Mouse (Mus musculus) CD8-positive naive resting alpha-beta T cell, adult 2 months (primary cell): ENCODE measurements around the gene Scgb1b30.
"Not testable (repeated sequence)": the region's sequence is repeated elsewhere in the genome, so short reads cannot be mapped to it uniquely, and the experiment has no call there.

ENCODE experiments used
- DNase-seq, 2 experiments: peaks; one replicate each; pipeline ENCODE4 v3.0.0; 2022; ENCODE audit warnings: low read depth in 2 of 2, low spot score in 2 of 2

Gene Scgb1b30

GRCm38 (mm10) chr7:34094911-34095481 lies at the start of gene Scgb1b30:
Gene Scgb1b30 (plus strand): TSS chr7:34095431.
- no peak for DNase-seq

DNA sequence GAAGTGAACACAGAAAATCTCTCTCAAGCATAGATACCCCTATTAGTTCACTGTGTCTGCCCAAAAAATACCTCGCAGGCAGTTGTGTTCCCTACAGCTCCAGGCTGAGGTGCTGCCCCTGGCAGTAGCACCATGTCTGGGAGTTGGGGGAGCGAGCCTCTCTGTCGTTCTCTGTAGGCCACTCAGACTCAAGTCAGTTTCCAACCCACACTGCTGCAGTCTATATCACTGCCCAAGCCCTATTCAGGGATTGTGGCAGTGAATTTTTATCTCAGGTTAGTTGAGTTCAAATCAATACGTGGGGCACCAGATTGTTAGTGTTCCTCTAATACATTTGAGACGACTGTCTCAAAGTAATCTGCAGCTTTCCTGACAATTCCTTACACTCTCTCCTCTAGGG lies 27.1 kb upstream of the Scgb1b30 start:
- not testable (repeated sequence) for DNase-seq

DNA sequence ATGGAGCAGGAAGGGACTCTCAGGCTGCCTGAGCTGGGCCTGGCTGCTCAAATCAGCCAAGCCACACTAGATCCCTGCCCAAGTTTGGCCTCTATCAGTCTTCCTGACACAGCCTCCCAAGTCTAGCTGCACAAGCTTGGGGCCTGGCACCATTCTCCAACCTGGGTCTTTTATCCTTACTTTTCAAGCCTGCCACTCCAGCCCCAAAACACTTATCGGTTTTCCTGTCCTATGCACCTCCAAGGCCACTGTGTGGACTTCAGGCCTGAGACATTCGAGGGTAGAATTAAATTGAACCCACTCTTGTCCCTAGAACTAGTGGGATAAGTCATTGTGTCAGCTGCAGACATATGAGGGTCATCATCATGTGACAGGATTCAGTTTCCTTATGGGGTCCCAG lies 4.8 kb downstream of the Scgb1b30 start:
- no peak for DNase-seq

DNA sequence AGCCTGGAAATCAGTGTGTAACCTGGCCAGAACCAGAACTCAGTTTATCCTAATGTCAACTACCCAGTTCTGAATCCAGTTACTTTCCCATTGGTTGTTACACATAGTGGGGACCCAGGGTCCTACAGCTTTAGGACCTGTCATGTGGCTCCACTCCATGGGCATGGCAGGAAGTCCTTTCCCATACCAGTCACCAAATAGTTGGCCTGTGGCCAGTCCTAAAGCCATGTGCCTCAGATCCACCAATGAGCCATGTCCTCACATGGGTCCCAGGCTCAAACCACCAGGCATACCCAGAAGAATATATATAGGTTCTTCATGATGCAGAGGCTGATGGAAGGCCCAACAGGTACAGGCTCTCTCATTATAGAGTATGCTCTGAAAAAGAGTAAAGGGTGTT lies 6.0 kb downstream of the Scgb1b30 start:
- no peak for DNase-seq

- DNase-seq = no peak
Measured at GRCm38 (mm10) chr7:34109190-34109589, 14.0 kb downstream of the Scgb1b30 start.

DNA sequence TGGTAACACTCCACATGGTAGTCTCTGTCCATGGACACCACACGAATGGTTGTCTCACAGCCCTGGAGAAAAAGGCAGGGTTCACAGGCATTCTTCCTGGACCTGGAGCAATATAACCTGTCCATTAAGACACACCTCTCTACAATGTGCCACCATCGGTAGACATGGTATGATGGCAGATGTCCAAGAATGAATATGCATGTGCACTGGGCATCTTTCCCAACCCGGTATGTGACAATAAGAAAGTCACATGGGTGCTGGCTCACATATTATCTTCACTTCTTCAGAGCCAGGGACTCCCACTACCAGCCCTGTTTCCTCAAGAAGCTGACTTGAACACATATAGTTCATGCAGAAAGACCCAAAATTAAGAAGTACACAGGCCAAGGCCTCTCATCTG lies 21.4 kb downstream of the Scgb1b30 start:
- DNase-seq = no peak

DNA sequence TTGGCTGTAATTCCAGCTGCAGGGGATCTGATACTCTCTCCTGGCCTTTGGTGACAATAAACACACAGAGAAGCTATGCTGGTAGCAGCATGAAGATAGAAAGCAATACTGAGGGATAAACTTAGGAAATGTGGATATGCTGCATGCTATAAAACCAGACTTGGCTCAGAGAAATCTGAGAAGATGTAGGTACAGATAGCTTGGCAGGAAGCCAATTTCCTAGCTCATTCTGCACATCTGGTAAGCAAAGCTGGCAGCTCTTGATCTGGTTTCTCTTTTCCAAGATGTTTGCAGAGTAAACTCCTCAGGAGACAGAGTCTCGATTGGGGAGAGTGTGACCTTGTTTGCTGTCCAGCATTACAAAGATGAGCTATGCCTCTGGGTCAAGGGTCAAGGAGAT lies 25.4 kb downstream of the Scgb1b30 start:
- not testable (repeated sequence) for DNase-seq

GRCm38 (mm10) chr7:34122987-34123720 lies 27.9 kb downstream of the Scgb1b30 start:
- DNase-seq = no peak

GRCm38 (mm10) chr7:34125346-34125745 lies 30.1 kb downstream of the Scgb1b30 start:
- no peak for DNase-seq

DNA sequence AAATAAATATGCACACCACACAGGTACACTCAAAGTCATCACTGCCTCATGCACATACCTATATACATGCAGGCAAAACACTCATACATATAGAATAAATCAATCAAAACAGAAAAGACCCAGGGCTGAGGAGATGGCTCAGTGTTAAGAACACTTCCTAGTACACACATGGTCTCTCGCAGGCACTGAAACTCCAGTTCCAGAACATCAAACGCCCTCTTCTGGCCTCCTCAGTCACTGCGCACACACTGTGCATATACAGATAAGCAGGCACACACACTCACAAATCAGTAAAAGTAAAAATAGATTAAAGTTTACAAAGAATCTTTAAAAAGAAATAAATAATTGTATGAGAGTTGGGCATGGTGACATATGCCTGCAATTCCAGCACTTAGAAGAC lies 31.1 kb downstream of the Scgb1b30 start:
- DNase-seq = no peak

DNA sequence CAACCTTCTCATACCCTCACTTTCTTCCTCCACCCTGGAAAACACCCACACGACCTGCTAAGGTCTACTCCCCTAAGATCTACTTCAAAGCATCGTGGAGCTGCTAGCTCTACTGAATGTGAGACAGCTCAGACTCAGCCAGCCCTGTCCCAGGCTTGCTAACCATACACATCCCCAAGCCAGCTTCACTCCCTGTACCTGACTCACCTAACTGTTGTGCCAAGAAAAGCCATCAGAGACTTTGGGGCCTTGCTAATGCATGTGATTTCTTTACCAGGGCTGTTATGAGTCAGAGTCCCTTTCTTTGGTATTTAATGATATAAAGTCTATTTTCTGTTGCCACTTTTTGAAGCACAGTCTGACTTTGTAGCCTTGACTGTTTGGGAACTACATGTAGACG lies 35.9 kb downstream of the Scgb1b30 start:
- DNase-seq = no peak

- DNase-seq = no peak
Measured at GRCm38 (mm10) chr7:34131959-34132354, 36.7 kb downstream of the Scgb1b30 start.

DNA sequence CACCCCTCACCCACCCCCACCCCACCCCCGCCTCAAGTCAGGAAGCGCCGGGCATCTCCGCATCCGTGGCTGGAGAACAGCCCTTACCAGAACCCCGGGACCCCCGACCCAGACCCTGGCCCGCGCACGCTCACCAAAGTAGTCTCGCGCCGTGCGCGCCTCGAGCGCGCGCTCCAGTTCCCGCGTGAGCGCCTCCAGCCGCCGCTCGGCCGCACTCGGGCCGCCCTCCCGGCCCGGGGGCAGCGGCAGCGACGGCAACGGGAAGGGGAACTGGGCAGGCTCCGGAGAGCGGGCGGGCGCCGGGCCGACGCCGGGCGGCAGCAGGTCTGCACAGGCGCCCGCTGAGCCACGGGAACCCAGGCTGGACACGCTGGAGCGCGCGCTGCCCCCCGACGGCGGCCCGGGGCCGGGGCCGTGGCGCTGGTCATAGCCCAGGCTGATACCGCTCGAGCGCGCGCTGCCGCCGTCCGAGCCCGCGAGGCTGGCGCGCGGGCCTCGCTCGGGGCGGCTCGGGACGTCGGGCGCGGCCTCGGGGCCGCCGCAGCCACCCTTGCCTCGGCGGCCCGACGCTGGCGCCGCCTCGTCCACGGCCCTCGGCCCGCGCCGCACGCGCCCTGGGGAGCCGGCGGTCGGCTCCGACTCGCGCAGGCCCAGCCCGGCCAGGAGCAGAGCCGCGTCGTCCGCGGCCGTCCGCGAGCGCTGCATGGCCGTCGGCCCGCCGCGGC lies 37.3 kb downstream of the Scgb1b30 start:
- DNase-seq = no peak

DNA sequence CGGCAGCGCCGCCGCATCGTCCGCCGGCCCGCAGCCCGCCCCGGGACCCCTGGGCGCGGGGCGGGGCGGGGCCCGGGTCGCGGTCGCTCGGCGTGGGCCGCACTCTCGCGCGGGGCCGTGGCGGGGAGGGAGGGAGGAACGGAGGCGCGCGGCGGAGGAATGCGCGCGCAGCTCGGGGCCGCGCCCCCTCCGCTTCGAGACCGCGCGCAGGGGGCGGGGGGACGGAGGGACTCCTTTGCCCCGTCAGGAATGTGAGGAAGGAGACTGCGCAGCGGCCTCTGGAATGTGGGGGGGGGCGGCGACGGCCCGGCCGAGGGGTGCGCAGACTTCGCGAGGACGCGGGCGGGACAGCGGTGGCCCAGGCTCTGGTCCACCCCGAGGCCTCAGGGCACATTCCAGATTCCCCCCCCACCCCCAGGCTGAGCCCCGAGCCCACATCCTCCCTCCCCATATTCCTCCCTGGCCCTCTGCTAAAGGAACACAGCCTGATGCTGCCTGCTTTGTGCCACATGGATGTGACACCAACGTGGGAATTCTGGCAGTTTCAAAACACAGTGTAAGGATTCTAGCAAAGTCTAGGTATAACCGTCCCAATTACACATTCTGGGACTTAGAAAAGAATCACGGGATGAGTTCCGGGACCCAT lies 38.0 kb downstream of the Scgb1b30 start, which contains the start of gene Wtip:
Wtip (minus strand) TSS at position 152 of the 646 bp plus-strand sequence.
- no peak for DNase-seq

GRCm38 (mm10) chr7:34134336-34134735 lies 39.1 kb downstream of the Scgb1b30 start:
- no peak for DNase-seq

- DNase-seq = no peak
Measured at GRCm38 (mm10) chr7:34139493-34139892, 44.3 kb downstream of the Scgb1b30 start.

DNA sequence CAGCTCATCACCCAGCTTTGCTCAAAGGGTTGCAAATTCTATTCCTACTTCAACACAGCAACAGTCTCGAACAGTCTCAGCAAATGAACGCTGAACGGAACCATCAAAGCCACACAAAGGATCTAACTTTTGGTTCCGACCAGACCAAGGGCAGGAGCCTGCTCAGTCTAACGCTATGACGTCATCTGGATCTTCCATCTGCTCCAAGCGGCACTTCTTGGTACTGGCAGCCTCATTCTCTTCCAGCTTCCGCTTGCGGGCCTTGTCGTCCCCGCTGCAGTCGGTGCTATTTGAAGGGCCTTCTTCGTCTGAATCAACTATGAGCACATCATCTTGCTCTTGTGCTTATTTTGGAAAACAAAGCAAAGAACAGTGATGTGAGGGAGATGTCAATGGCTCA lies 45.9 kb downstream of the Scgb1b30 start:
- no peak for DNase-seq

DNA sequence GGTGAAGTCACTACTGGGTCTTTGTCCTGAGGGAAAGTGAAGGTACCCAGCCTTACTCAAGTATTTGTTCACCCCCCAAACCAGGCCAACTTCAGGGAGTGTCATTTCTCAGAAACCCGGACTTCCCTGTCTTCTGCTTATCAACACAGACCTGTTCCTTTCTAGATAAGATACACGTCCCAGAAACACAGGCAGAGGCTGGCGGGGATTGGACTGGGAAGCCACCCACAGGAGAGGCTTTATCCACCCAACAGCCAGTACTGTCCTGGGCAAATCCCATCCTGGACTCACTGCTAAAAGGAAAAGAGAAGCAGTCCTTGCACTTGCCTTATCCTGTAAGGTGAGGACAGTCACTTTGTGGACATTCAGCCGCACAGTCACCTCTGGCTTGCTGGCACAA lies 52.0 kb downstream of the Scgb1b30 start:
- no peak for DNase-seq
